Mouse (Mus musculus) neural tube, embryonic 11.5 days (tissue): ENCODE data around the gene Jdp2. TPM values are rescaled to one million over a fixed set of nuclear protein-coding genes. Genes with fewer than 3 reads are reported as not detected.

ENCODE experiments used
- ATAC-seq: fragments of 200-750 bp; cut with Nextera tagmentation; 2 replicates; pipeline ENCODE4 v1.8.0; 2017; ENCODE audit warnings: moderate number of reproducible peaks, mild to moderate bottlenecking, moderate TSS enrichment, moderate library complexity; ENCODE audit not compliant: insufficient read depth, low FRiP score, low TSS enrichment
- DNase-seq: peaks from one replicate; pipeline ENCODE4 v3.0.0-alpha.2; 2015; ENCODE audit warnings: low spot score
- H3K27ac ChIP-seq: fragments of 300-500 bp; sonication (generic); 2 replicates; pipeline ENCODE4 v1.5.1; 2014; ENCODE audit warnings: low read depth, mild to moderate bottlenecking, low read length
- H3K27me3 ChIP-seq: fragments of 300-500 bp; sonication (generic); 2 replicates; pipeline ENCODE4 v1.6.1; 2014; ENCODE audit warnings: mild to moderate bottlenecking, low read length, mixed read lengths; ENCODE audit not compliant: control insufficient read depth, insufficient read depth
- H3K36me3 ChIP-seq: fragments of 300-500 bp; sonication (generic); 2 replicates; pipeline ENCODE4 v1.6.1; 2014; ENCODE audit warnings: mild to moderate bottlenecking, low read length, moderate library complexity, mixed read lengths; ENCODE audit not compliant: control insufficient read depth, insufficient read depth
- H3K4me1 ChIP-seq: fragments of 300-500 bp; sonication (generic); 2 replicates; pipeline ENCODE4 v1.6.1; 2014; ENCODE audit warnings: low read length, mixed read lengths; ENCODE audit not compliant: control insufficient read depth, insufficient read depth
- H3K4me2 ChIP-seq: fragments of 300-500 bp; sonication (generic); 2 replicates; pipeline ENCODE4 v1.6.1; 2014; ENCODE audit warnings: low read depth, mild to moderate bottlenecking, moderate library complexity
- H3K4me3 ChIP-seq: fragments of 300-500 bp; sonication (generic); 2 replicates; pipeline ENCODE4 v1.5.1; 2014; ENCODE audit warnings: low read depth, low read length
- H3K9ac ChIP-seq: fragments of 300-500 bp; sonication (generic); 2 replicates; pipeline ENCODE4 v1.6.1; 2014; ENCODE audit warnings: mild to moderate bottlenecking, low read length
- H3K9me3 ChIP-seq: fragments of 300-500 bp; sonication (generic); 2 replicates; pipeline ENCODE4 v1.6.1; 2016; ENCODE audit warnings: low read length; ENCODE audit not compliant: control insufficient read depth
- WGBS: fragments of 180-500 bp; shearing (Covaris S2); extraction: QIAGEN DNeasy Blood & Tissue Kit; methylation state at CpG from one replicate; pipeline ENCODE4 v1.1.7; 2014; 5-methylcytosine and 5-hydroxymethylcytosine counted together
- polyA plus RNA-seq: library from polyadenylated mRNA; unstranded; fragments of >200 nt; fragmentation: Nextera tagmentation; extraction: Ambion mirVana; gene quantifications from 2 replicates; pipeline ENCODE4 v1.2.1, GENCODE M21; 2014

The Jdp2 gene
- polyA plus RNA-seq, 1 experiment from 2014 or later, result 0.69 TPM

GRCm38 (mm10) chr12:85592943-85593342 lies 5.9 kb upstream of the Jdp2 start:
- WGBS, result 88% methylated on average over 9 of the region's 9 CpGs
- H3K4me2 ChIP-seq, result no peak overlapping the region
- H3K27me3 ChIP-seq, result no peaks in the 10 kb centered on the region
- H3K9ac ChIP-seq, result no peak overlapping the region
- DNase-seq (no peak), ATAC-seq (no peak)
- H3K9me3 ChIP-seq, result no peaks in the 10 kb centered on the region
- H3K4me3 ChIP-seq, result no peak overlapping the region
- no peak overlapping the region for H3K27ac ChIP-seq
- H3K4me1 ChIP-seq, result no peaks in the 10 kb centered on the region
- H3K36me3 ChIP-seq, result no peaks in the 10 kb centered on the region

- no peaks in the 10 kb centered on the region for H3K27me3 ChIP-seq
- no peak overlapping the region for H3K4me3 ChIP-seq
- ATAC-seq (no peak), DNase-seq (no peak)
- peaks cover 3% of the 10 kb centered on the region; the same call in 1 of the 2 replicates for H3K4me1 ChIP-seq
- H3K27ac ChIP-seq, result no peak overlapping the region
- 91% methylated on average over 2 of the region's 2 CpGs for WGBS
- no peak overlapping the region for H3K9ac ChIP-seq
- H3K9me3 ChIP-seq, result no peaks in the 10 kb centered on the region
- H3K4me2 ChIP-seq, result no peak overlapping the region
- no peaks in the 10 kb centered on the region for H3K36me3 ChIP-seq
Observed at GRCm38 (mm10) chr12:85594390-85594789, 4.4 kb upstream of the Jdp2 start.

GRCm38 (mm10) chr12:85598053-85598452 lies 774 bp upstream of the Jdp2 start:
- no peaks in the 10 kb centered on the region for H3K27me3 ChIP-seq
- WGBS, result 49% methylated on average over 11 of the region's 11 CpGs
- peak overlapping the region; percentile 91 for H3K9ac ChIP-seq
- H3K27ac ChIP-seq, result no peak overlapping the region
- DNase-seq (no peak), ATAC-seq (no peak)
- no peaks in the 10 kb centered on the region for H3K36me3 ChIP-seq
- peaks cover 11% of the 10 kb centered on the region; the same call in 1 of the 2 replicates for H3K4me1 ChIP-seq
- H3K4me3 ChIP-seq, result peak overlapping the region; percentile 88
- H3K4me2 ChIP-seq, result peak overlapping the region; percentile 84
- H3K9me3 ChIP-seq, result no peaks in the 10 kb centered on the region

GRCm38 (mm10) chr12:85599478-85600152 lies 788 bp downstream of the Jdp2 start:
- Histone ChIP-seq H3K4me2 (peak overlapping the region; percentile 84), H3K27me3 (no peaks in the 10 kb centered on the region), H3K4me3 (peak overlapping the region; percentile 88), H3K36me3 (no peaks in the 10 kb centered on the region), H3K9ac (peak overlapping the region; percentile 91), H3K9me3 (no peaks in the 10 kb centered on the region), H3K4me1 (peaks cover 13% of the 10 kb centered on the region), H3K27ac (peak overlapping the region; percentile 87)
- ATAC-seq (peak; percentile 58), DNase-seq (peak; percentile 58)
- under 1% methylated on average over 39 of the region's 49 CpGs for WGBS

- H3K4me3 ChIP-seq, result peak overlapping the region; percentile 88
- 51% methylated on average over 7 of the region's 7 CpGs for WGBS
- H3K4me1 ChIP-seq, result peaks cover 14% of the 10 kb centered on the region
- no peaks in the 10 kb centered on the region for H3K9me3 ChIP-seq
- H3K36me3 ChIP-seq, result no peaks in the 10 kb centered on the region
- peak overlapping the region; percentile 84 for H3K4me2 ChIP-seq
- no peaks in the 10 kb centered on the region for H3K27me3 ChIP-seq
- DNase-seq, result no peak
- no peak overlapping the region for H3K27ac ChIP-seq
- H3K9ac ChIP-seq, result no peak overlapping the region; the same call in 1 of the 2 replicates
- ATAC-seq, result no peak
Observed at GRCm38 (mm10) chr12:85600637-85601036, 1.8 kb downstream of the Jdp2 start.

- Histone ChIP-seq H3K36me3 (no peaks in the 10 kb centered on the region), H3K4me1 (peaks cover 14% of the 10 kb centered on the region), H3K27me3 (no peaks in the 10 kb centered on the region), H3K9me3 (no peaks in the 10 kb centered on the region), H3K4me3 (no peak overlapping the region), H3K4me2 (no peak overlapping the region), H3K27ac (no peak overlapping the region), H3K9ac (no peak overlapping the region)
- DNase-seq, result no peak
- 90% methylated on average over 6 of the region's 6 CpGs for WGBS
- no peak for ATAC-seq
Observed at GRCm38 (mm10) chr12:85601531-85601930, 2.7 kb downstream of the Jdp2 start.

- Histone ChIP-seq H3K9ac (no peak overlapping the region), H3K27ac (no peak overlapping the region), H3K4me3 (no peak overlapping the region), H3K36me3 (no peaks in the 10 kb centered on the region), H3K4me2 (no peak overlapping the region), H3K27me3 (no peaks in the 10 kb centered on the region), H3K9me3 (no peaks in the 10 kb centered on the region), H3K4me1 (peaks cover 14% of the 10 kb centered on the region)
- WGBS, result 82% methylated on average over 2 of the region's 2 CpGs
- ATAC-seq (no peak), DNase-seq (no peak)
Observed at GRCm38 (mm10) chr12:85602153-85602552, 3.3 kb downstream of the Jdp2 start.

GRCm38 (mm10) chr12:85602811-85603210 lies 4.0 kb downstream of the Jdp2 start:
- ATAC-seq (no peak), DNase-seq (no peak)
- H3K4me3 ChIP-seq, result no peak overlapping the region
- H3K27me3 ChIP-seq, result no peaks in the 10 kb centered on the region
- no peaks in the 10 kb centered on the region for H3K36me3 ChIP-seq
- no peaks in the 10 kb centered on the region for H3K9me3 ChIP-seq
- H3K4me1 ChIP-seq, result peaks cover 14% of the 10 kb centered on the region
- no peak overlapping the region for H3K9ac ChIP-seq
- 64% methylated on average over 12 of the region's 12 CpGs for WGBS
- no peak overlapping the region for H3K27ac ChIP-seq
- no peak overlapping the region for H3K4me2 ChIP-seq

GRCm38 (mm10) chr12:85603767-85604166 lies 4.9 kb downstream of the Jdp2 start:
- Histone ChIP-seq H3K36me3 (no peaks in the 10 kb centered on the region; the same call in 1 of the 2 replicates), H3K4me1 (peaks cover 11% of the 10 kb centered on the region), H3K27ac (no peak overlapping the region), H3K9me3 (no peaks in the 10 kb centered on the region), H3K9ac (no peak overlapping the region), H3K4me3 (no peak overlapping the region), H3K4me2 (no peak overlapping the region), H3K27me3 (no peaks in the 10 kb centered on the region)
- DNase-seq (no peak), ATAC-seq (no peak)
- WGBS, result 67% methylated on average over 9 of the region's 9 CpGs
